Mouse (Mus musculus): ENCODE measurements at regions not wholly inside any gene's neighbourhood (a gene's known extent, or its start where the extent isn't known, plus 50 kb on each side); places are given as distances from the start of the nearest gene placed in this dataset.

DNA sequence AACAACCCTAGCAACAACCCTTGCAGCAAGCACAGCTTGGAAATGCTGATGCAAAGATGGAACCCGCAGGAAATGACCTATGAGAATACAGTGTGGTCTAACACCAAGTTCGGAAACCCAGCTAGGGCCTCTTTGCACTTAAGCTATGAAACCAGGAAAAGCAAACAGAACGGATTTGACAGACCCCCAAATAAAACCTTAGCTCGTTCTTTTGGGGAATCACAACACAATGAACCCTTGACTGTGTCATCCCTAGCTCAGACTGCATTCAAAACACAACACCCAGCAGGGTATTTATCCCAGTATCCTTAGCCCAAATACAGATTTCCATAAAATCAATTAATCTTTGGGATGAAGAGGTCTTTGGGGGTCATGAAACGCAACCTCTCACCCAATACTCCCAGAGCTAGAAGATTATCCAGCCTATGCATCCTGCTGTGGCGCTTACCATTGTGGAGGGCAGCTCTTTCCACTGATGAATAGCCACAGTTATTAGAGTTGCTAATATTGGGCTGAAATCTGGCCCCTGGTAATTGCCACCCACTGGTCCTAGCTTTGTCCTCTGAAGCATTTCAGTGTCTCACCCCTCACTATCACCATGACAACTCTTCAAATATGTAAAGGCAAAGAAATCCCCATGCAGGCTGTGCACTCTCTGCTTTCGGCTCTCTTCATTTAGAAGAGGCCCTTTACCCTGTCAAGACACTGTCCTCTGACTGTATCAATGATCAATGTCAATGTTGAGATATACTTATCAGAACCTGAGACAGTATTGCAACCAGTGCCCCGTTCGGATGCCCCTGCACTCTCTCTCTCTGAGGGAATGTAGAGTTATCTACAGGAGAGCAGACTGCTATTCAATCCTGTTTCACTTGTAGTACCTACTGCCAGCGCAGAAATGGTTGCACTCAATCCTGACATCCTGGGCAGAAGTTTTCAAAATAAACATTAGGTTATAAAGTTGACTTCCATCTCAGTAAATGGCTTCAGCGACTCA, 277.7 kb downstream of the Ube2cbp start:
- H3K27ac ChIP-seq (replicated peaks in 1 of 2; ENCODE audit: control insufficient read depth in 1 of 2, insufficient read depth in 1 of 2, low read depth in 2 of 2, low read length in 2 of 2): no peak overlapping the region
- WGBS: 69% methylated on average over 11 of the region's 11 CpGs
- no peak overlapping the region for H3K4me3 ChIP-seq (ENCODE audit: control insufficient read depth in 1 of 2, insufficient read depth in 1 of 2, low read depth in 1 of 2, low read length in 2 of 2)
- H3K27me3 ChIP-seq (ENCODE audit: control insufficient read depth, insufficient read depth, low read length): no peaks in the 10 kb centered on the region
- no peaks in the 10 kb centered on the region for H3K36me3 ChIP-seq (ENCODE audit: control insufficient read depth, insufficient read depth, low read length)
- ATAC-seq (ENCODE audit: insufficient number of reproducible peaks, insufficient read depth, low FRiP score, low read depth): no peak
- no peak overlapping the region for H3K9ac ChIP-seq (ENCODE audit: low read length)
- no peaks in the 10 kb centered on the region for H3K4me1 ChIP-seq (ENCODE audit: control insufficient read depth in 2 of 2, insufficient read depth in 2 of 2, low read length in 2 of 2)
- no peak overlapping the region for H3K4me2 ChIP-seq (ENCODE audit: low read length)
- no peaks in the 10 kb centered on the region for H3K9me3 ChIP-seq (ENCODE audit: control insufficient read depth, low read length)

- no peak overlapping the region for H3K4me3 ChIP-seq (ENCODE audit: control insufficient read depth in 1 of 2, insufficient read depth in 1 of 2, low read depth in 1 of 2, low read length in 2 of 2)
- H3K4me2 ChIP-seq (ENCODE audit: low read length): no peak overlapping the region
- no peaks in the 10 kb centered on the region for H3K27me3 ChIP-seq (ENCODE audit: control insufficient read depth, insufficient read depth, low read length)
- ATAC-seq (ENCODE audit: insufficient number of reproducible peaks, insufficient read depth, low FRiP score, low read depth): no peak
- WGBS: 38% methylated on average over 2 of the region's 2 CpGs
- no peaks in the 10 kb centered on the region for H3K36me3 ChIP-seq (ENCODE audit: control insufficient read depth, insufficient read depth, low read length)
- H3K9me3 ChIP-seq (ENCODE audit: control insufficient read depth, low read length): no peaks in the 10 kb centered on the region
- no peak overlapping the region for H3K9ac ChIP-seq (ENCODE audit: low read length)
- H3K27ac ChIP-seq (replicated peaks in 1 of 2; ENCODE audit: control insufficient read depth in 1 of 2, insufficient read depth in 1 of 2, low read depth in 2 of 2, low read length in 2 of 2): no peak overlapping the region
- no peaks in the 10 kb centered on the region for H3K4me1 ChIP-seq (ENCODE audit: control insufficient read depth in 2 of 2, insufficient read depth in 2 of 2, low read length in 2 of 2)
Measured at GRCm38 (mm10) chr9:86188873-86189272, 275.9 kb downstream of the Ube2cbp start.

DNA sequence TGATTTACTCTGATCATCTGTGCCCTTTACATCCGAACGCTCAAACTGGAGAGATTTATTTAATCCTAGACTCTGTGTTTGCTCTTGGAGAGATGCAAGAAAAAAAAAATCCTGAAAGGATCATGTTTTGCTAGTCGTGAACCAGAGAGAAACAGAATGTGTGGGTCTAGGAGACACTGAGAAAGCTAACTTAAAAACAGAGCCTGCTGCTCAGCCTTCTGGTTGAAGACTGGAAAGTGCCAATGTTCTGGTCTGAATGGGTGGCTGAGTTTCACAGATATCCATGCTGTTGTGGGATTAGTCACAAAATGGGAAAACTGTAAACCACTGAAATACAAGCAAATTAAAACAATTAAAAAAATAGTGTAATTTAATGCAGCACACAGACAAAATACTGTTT, 259.7 kb downstream of the Ube2cbp start:
- H3K4me1 ChIP-seq (ENCODE audit: control insufficient read depth in 2 of 2, insufficient read depth in 2 of 2, low read length in 2 of 2): no peaks in the 10 kb centered on the region
- H3K27me3 ChIP-seq (ENCODE audit: control insufficient read depth, insufficient read depth, low read length): no peaks in the 10 kb centered on the region
- no peaks in the 10 kb centered on the region for H3K9me3 ChIP-seq (ENCODE audit: control insufficient read depth, low read length)
- no peak overlapping the region for H3K27ac ChIP-seq (replicated peaks in 1 of 2; ENCODE audit: control insufficient read depth in 1 of 2, insufficient read depth in 1 of 2, low read depth in 2 of 2, low read length in 2 of 2)
- 79% methylated on average over 3 of the region's 3 CpGs for WGBS
- no peaks in the 10 kb centered on the region for H3K36me3 ChIP-seq (ENCODE audit: control insufficient read depth, insufficient read depth, low read length)
- H3K4me2 ChIP-seq (ENCODE audit: low read length): no peak overlapping the region
- H3K4me3 ChIP-seq (ENCODE audit: control insufficient read depth in 1 of 2, insufficient read depth in 1 of 2, low read depth in 1 of 2, low read length in 2 of 2): no peak overlapping the region
- no peak for ATAC-seq (ENCODE audit: insufficient number of reproducible peaks, insufficient read depth, low FRiP score, low read depth)
- no peak overlapping the region for H3K9ac ChIP-seq (ENCODE audit: low read length)

- no peak for ATAC-seq (ENCODE audit: insufficient number of reproducible peaks, insufficient read depth, low FRiP score, low read depth)
- WGBS: 74% methylated on average over 5 of the region's 5 CpGs
- Histone ChIP-seq H3K9ac (ENCODE audit: low read length) (no peak overlapping the region), H3K36me3 (ENCODE audit: control insufficient read depth, insufficient read depth, low read length) (no peaks in the 10 kb centered on the region), H3K4me3 (ENCODE audit: control insufficient read depth in 1 of 2, insufficient read depth in 1 of 2, low read depth in 1 of 2, low read length in 2 of 2) (no peak overlapping the region), H3K9me3 (ENCODE audit: control insufficient read depth, low read length) (no peaks in the 10 kb centered on the region), H3K27me3 (ENCODE audit: control insufficient read depth, insufficient read depth, low read length) (no peaks in the 10 kb centered on the region), H3K27ac (replicated peaks in 1 of 2; ENCODE audit: control insufficient read depth in 1 of 2, insufficient read depth in 1 of 2, low read depth in 2 of 2, low read length in 2 of 2) (no peak overlapping the region), H3K4me1 (ENCODE audit: control insufficient read depth in 2 of 2, insufficient read depth in 2 of 2, low read length in 2 of 2) (no peaks in the 10 kb centered on the region), H3K4me2 (ENCODE audit: low read length) (no peak overlapping the region)
Measured at GRCm38 (mm10) chr9:86208334-86208925, 256.3 kb downstream of the Ube2cbp start.

- Histone ChIP-seq H3K4me3 (ENCODE audit: control insufficient read depth in 1 of 2, insufficient read depth in 1 of 2, low read depth in 1 of 2, low read length in 2 of 2) (no peak overlapping the region), H3K27ac (replicated peaks in 1 of 2; ENCODE audit: control insufficient read depth in 1 of 2, insufficient read depth in 1 of 2, low read depth in 2 of 2, low read length in 2 of 2) (no peak overlapping the region), H3K4me2 (ENCODE audit: low read length) (no peak overlapping the region), H3K4me1 (ENCODE audit: control insufficient read depth in 2 of 2, insufficient read depth in 2 of 2, low read length in 2 of 2) (no peaks in the 10 kb centered on the region), H3K9ac (ENCODE audit: low read length) (no peak overlapping the region), H3K9me3 (ENCODE audit: control insufficient read depth, low read length) (no peaks in the 10 kb centered on the region; the same call in 1 of the 2 replicates), H3K36me3 (ENCODE audit: control insufficient read depth, insufficient read depth, low read length) (no peaks in the 10 kb centered on the region), H3K27me3 (ENCODE audit: control insufficient read depth, insufficient read depth, low read length) (no peaks in the 10 kb centered on the region)
- 75% methylated on average over 3 of the region's 3 CpGs for WGBS
- ATAC-seq (ENCODE audit: insufficient number of reproducible peaks, insufficient read depth, low FRiP score, low read depth): no peak
Measured at GRCm38 (mm10) chr9:86211267-86211666, 253.5 kb downstream of the Ube2cbp start.

GRCm38 (mm10) chr9:86219669-86220068, 245.1 kb downstream of the Ube2cbp start:
- ATAC-seq (ENCODE audit: insufficient number of reproducible peaks, insufficient read depth, low FRiP score, low read depth): no peak
- no peak overlapping the region for H3K4me3 ChIP-seq (ENCODE audit: control insufficient read depth in 1 of 2, insufficient read depth in 1 of 2, low read depth in 1 of 2, low read length in 2 of 2)
- WGBS: 82% methylated on average over 4 of the region's 4 CpGs
- no peak overlapping the region for H3K4me2 ChIP-seq (ENCODE audit: low read length)
- H3K27me3 ChIP-seq (ENCODE audit: control insufficient read depth, insufficient read depth, low read length): no peaks in the 10 kb centered on the region
- H3K36me3 ChIP-seq (ENCODE audit: control insufficient read depth, insufficient read depth, low read length): no peaks in the 10 kb centered on the region
- H3K4me1 ChIP-seq (ENCODE audit: control insufficient read depth in 2 of 2, insufficient read depth in 2 of 2, low read length in 2 of 2): no peaks in the 10 kb centered on the region
- no peaks in the 10 kb centered on the region; the same call in 1 of the 2 replicates for H3K9me3 ChIP-seq (ENCODE audit: control insufficient read depth, low read length)
- no peak overlapping the region for H3K9ac ChIP-seq (ENCODE audit: low read length)
- no peak overlapping the region for H3K27ac ChIP-seq (replicated peaks in 1 of 2; ENCODE audit: control insufficient read depth in 1 of 2, insufficient read depth in 1 of 2, low read depth in 2 of 2, low read length in 2 of 2)

DNA sequence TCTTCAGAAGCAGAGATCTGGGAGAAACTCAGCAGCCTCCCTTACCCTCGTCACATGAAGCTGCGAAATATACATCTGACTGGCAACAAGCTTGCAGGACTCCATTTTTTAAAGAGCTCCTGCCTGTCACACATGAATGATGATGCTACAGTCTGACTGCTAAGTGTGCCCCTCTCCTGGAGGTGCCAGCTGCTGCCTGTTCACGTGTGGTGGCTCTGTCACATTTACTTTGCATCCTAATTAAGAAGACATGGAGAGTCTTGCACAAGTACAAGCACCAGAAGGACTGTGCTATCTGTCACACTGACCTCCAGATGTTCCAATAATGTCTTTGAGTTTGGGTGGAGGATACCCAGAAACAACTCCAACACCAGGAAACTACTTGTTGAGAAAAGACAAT, 240.2 kb downstream of the Ube2cbp start:
- H3K9ac ChIP-seq (ENCODE audit: low read length): no peak overlapping the region
- 64% methylated on average over 3 of the region's 3 CpGs for WGBS
- ATAC-seq (ENCODE audit: insufficient number of reproducible peaks, insufficient read depth, low FRiP score, low read depth): no peak
- no peaks in the 10 kb centered on the region for H3K36me3 ChIP-seq (ENCODE audit: control insufficient read depth, insufficient read depth, low read length)
- H3K27me3 ChIP-seq (ENCODE audit: control insufficient read depth, insufficient read depth, low read length): no peaks in the 10 kb centered on the region
- no peaks in the 10 kb centered on the region for H3K9me3 ChIP-seq (ENCODE audit: control insufficient read depth, low read length)
- no peak overlapping the region for H3K4me2 ChIP-seq (ENCODE audit: low read length)
- no peaks in the 10 kb centered on the region for H3K4me1 ChIP-seq (ENCODE audit: control insufficient read depth in 2 of 2, insufficient read depth in 2 of 2, low read length in 2 of 2)
- H3K4me3 ChIP-seq (ENCODE audit: control insufficient read depth in 1 of 2, insufficient read depth in 1 of 2, low read depth in 1 of 2, low read length in 2 of 2): no peak overlapping the region
- no peak overlapping the region for H3K27ac ChIP-seq (replicated peaks in 1 of 2; ENCODE audit: control insufficient read depth in 1 of 2, insufficient read depth in 1 of 2, low read depth in 2 of 2, low read length in 2 of 2)
